In genomic region chr10:105714844-105715243, GRCm38 (mm10) we compare ENCODE assay signal across 10 mouse cellular contexts.
DNase-seq lines count a peak whose midpoint lies in the region; ATAC-seq and TF ChIP-seq lines count a peak whose summit lies in the region.
"Had no signal": no experiment of that assay in that cellular context is flagged by ENCODE, and none has a peak within 500 bp of the region (broad histone marks: within the 10 kb centered on the region; RNA-seq: fewer than 3 reads in every experiment).

No protein-coding gene starts in this region.

- DNase-seq in heart, adult 2 months: no peak
- no peak for DNase-seq in heart, adult 11 months
- DNase-seq in neural tube, embryonic 10.5 days (ENCODE audit: extremely low spot score, low spot score): peak; percentile 49
- peak; percentile 9 to 48 for DNase-seq in cerebellum, postnatal 25 days
- peak; percentile 34 to 49 for DNase-seq in left cerebral cortex, postnatal 25 days (ENCODE audit: low spot score in 2 of 2)
- no peak for DNase-seq in T-cell, adult 2 months (ENCODE audit: low spot score)
- no peak for DNase-seq in urinary bladder, postnatal 14 days (ENCODE audit: low spot score)

- TF ChIP-seq POLR2A in heart, adult 2 months (IDR thresholded peaks at IDR 0.05; ENCODE audit: insufficient read depth, low read depth, low read length): no peak

- intact Hi-C loops in heart, adult 2 months (cut with DNase I): loop anchor here (10.0 kb wide), 1 partner anchor 1730 kb away; no protein-coding TSS in a partner anchor
- intact Hi-C loops in left cerebral cortex, postnatal 25 days (cut with DNase I): loop anchor here (5.0 to 10.0 kb wide), 3 partner anchors 138 to 1930 kb away; no protein-coding TSS in a partner anchor

- ATAC-seq in neural tube, embryonic 15.5 days (ENCODE audit: low FRiP score): no peak

- H3K27me3 ChIP-seq in heart, adult 2 months (ENCODE audit: control insufficient read depth, insufficient read depth, low read length): no peaks in the 10 kb centered on the region
- H3K27me3 ChIP-seq in neural tube, embryonic 15.5 days (replicated peaks): no peaks in the 10 kb centered on the region
- H3K27me3 ChIP-seq: limb, embryonic 12.5 days; stomach, embryonic 15.5 days had no signal

- H3K4me2 ChIP-seq in neural tube, embryonic 15.5 days: no peak overlapping the region
- H3K4me2 ChIP-seq: limb, embryonic 12.5 days; stomach, embryonic 15.5 days had no signal

- 4% methylated on average over 6 of the region's 6 CpGs for WGBS in heart, adult 2 months
- 9% methylated on average over 6 of the region's 6 CpGs for WGBS in neural tube, embryonic 15.5 days

- H3K27ac ChIP-seq in heart, adult 2 months: no peak overlapping the region
- H3K27ac ChIP-seq in neural tube, embryonic 15.5 days (replicated peaks): no peak overlapping the region
- H3K27ac ChIP-seq: limb, embryonic 12.5 days; stomach, embryonic 15.5 days had no signal

- no peak for TF ChIP-seq EP300 in heart, adult 2 months (IDR thresholded peaks at IDR 0.05; ENCODE audit: insufficient read depth, low read depth, low read length)

- H3K4me3 ChIP-seq in heart, adult 2 months: no peak overlapping the region
- H3K4me3 ChIP-seq in neural tube, embryonic 15.5 days (replicated peaks): no peak overlapping the region
- H3K4me3 ChIP-seq: limb, embryonic 12.5 days; stomach, embryonic 15.5 days had no signal

- H3K79me2 ChIP-seq in heart, adult 2 months (replicated peaks; ENCODE audit: control insufficient read depth, insufficient read depth, low read length): no peaks in the 10 kb centered on the region

- no peaks in the 10 kb centered on the region for H3K36me3 ChIP-seq in heart, adult 2 months (ENCODE audit: control insufficient read depth, insufficient read depth, low read length)
- no peaks in the 10 kb centered on the region for H3K36me3 ChIP-seq in neural tube, embryonic 15.5 days
- H3K36me3 ChIP-seq: limb, embryonic 12.5 days; stomach, embryonic 15.5 days had no signal

- H3K9me3 ChIP-seq in neural tube, embryonic 15.5 days (replicated peaks): no peaks in the 10 kb centered on the region
- H3K9me3 ChIP-seq: limb, embryonic 12.5 days; stomach, embryonic 15.5 days had no signal

- TF ChIP-seq CTCF in heart, adult 2 months (IDR thresholded peaks at IDR 0.05): peak; percentile 93

- H3K4me1 ChIP-seq in heart, adult 2 months (ENCODE audit: control insufficient read depth, insufficient read depth, low read length): no peaks in the 10 kb centered on the region
- no peaks in the 10 kb centered on the region for H3K4me1 ChIP-seq in neural tube, embryonic 15.5 days
- H3K4me1 ChIP-seq: stomach, embryonic 15.5 days had no signal

- no peak overlapping the region for H3K9ac ChIP-seq in heart, adult 2 months (ENCODE audit: low read depth, low read length)
- H3K9ac ChIP-seq in neural tube, embryonic 15.5 days (replicated peaks): no peak overlapping the region
- H3K9ac ChIP-seq: limb, embryonic 12.5 days; stomach, embryonic 15.5 days had no signal

Comparison
In these comparisons a context has a peak if more than half of its experiments do, and no peak if none do; other contexts are left out.
1. DNase-seq: peak in neural tube, embryonic 10.5 days (single experiment), cerebellum, postnatal 25 days (2 of 2) and left cerebral cortex, postnatal 25 days (2 of 2); none in heart, adult 2 months (0 of 2), heart, adult 11 months (single experiment), T-cell, adult 2 months (single experiment) and urinary bladder, postnatal 14 days (single experiment).